Comparison of ENCODE assay signal across 10 mouse cellular contexts in the genomic region with DNA sequence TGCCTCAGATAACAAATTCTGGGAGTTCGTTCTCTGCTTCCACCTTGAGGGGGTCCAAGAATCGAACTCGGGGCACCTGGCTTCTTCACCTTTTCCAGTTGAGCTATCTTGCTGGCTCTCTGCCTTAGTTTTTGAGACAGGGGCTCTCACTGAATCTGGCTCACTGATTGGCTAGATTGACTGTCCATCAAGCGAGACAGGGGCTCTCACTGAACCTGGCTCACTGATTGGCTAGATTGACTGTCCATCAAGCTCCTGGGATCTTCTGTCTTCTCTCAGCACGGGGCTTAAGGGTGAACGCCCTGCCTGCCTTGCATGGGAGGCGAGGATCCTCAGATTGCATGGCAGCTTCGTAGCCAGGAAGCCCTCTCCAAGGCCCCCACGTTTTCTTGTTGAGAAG. TPM values are rescaled to one million over a fixed set of nuclear protein-coding genes. Genes with fewer than 3 reads are reported as not detected.
DNase-seq lines count a peak whose midpoint lies in the region; ATAC-seq and TF ChIP-seq lines count a peak whose summit lies in the region.
"Had no signal": no experiment of that assay in that cellular context is flagged by ENCODE, and none has a peak within 500 bp of the region (broad histone marks: within the 10 kb centered on the region; RNA-seq: fewer than 3 reads in every experiment).

No protein-coding gene starts in this region.

- TF ChIP-seq EP300 in ES-Bruce4 (IDR thresholded peaks at IDR 0.05; ENCODE audit: insufficient read depth, low read depth, low read length) = no peak

- TF ChIP-seq POLR2A in ES-Bruce4 (IDR thresholded peaks at IDR 0.05; ENCODE audit: insufficient read depth, low read length) = no peak

- no peak for ATAC-seq in hindbrain, embryonic 14.5 days (ENCODE audit: low FRiP score)
- no peak for ATAC-seq in hindbrain, embryonic 16.5 days
- ATAC-seq in liver, embryonic 13.5 days (ENCODE audit: low read depth) = no peak
- no peak for ATAC-seq in midbrain, embryonic 13.5 days

- H3K27ac ChIP-seq in hindbrain, embryonic 14.5 days = no peak overlapping the region
- H3K27ac ChIP-seq in hindbrain, embryonic 16.5 days (ENCODE audit: low read depth, low read length) = no peak overlapping the region
- H3K27ac ChIP-seq in ES-Bruce4 (ENCODE audit: insufficient read depth, low read length) = no peak overlapping the region
- no peak overlapping the region for H3K27ac ChIP-seq in liver, embryonic 13.5 days
- no peak overlapping the region for H3K27ac ChIP-seq in midbrain, embryonic 13.5 days
- H3K27ac ChIP-seq: embryonic facial prominence, embryonic 15.5 days; liver, embryonic 15.5 days had no signal

- no peaks in the 10 kb centered on the region for H3K27me3 ChIP-seq in hindbrain, embryonic 14.5 days (ENCODE audit: control insufficient read depth, insufficient read depth, low read length)
- H3K27me3 ChIP-seq in hindbrain, embryonic 16.5 days (replicated peaks; ENCODE audit: control insufficient read depth, insufficient read depth, low read length) = no peaks in the 10 kb centered on the region; the same call in 1 of the 2 replicates
- no peaks in the 10 kb centered on the region for H3K27me3 ChIP-seq in ES-Bruce4 (ENCODE audit: control insufficient read depth, insufficient read depth, low read length, poor library complexity, severe bottlenecking)
- H3K27me3 ChIP-seq in liver, embryonic 13.5 days = no peaks in the 10 kb centered on the region
- H3K27me3 ChIP-seq in midbrain, embryonic 13.5 days = peaks cover 2% of the 10 kb centered on the region; the same call in 1 of the 2 replicates
- H3K27me3 ChIP-seq: embryonic facial prominence, embryonic 15.5 days; liver, embryonic 15.5 days had no signal

- no peak overlapping the region for H3K4me3 ChIP-seq in hindbrain, embryonic 14.5 days (replicated peaks; ENCODE audit: low read length)
- no peak overlapping the region for H3K4me3 ChIP-seq in hindbrain, embryonic 16.5 days (ENCODE audit: low read length)
- H3K4me3 ChIP-seq in ES-Bruce4 (ENCODE audit: low read depth, low read length) = peak overlapping the region; percentile 53
- H3K4me3 ChIP-seq in liver, embryonic 13.5 days (replicated peaks) = no peak overlapping the region
- no peak overlapping the region for H3K4me3 ChIP-seq in midbrain, embryonic 13.5 days (replicated peaks)
- H3K4me3 ChIP-seq: embryonic facial prominence, embryonic 15.5 days; liver, embryonic 15.5 days had no signal

- TF ChIP-seq CTCF in ES-Bruce4 (IDR thresholded peaks at IDR 0.05; ENCODE audit: low read depth, low read length) = no peak

- H3K36me3 ChIP-seq in hindbrain, embryonic 14.5 days (replicated peaks; ENCODE audit: control insufficient read depth, insufficient read depth) = no peaks in the 10 kb centered on the region
- no peaks in the 10 kb centered on the region for H3K36me3 ChIP-seq in hindbrain, embryonic 16.5 days (ENCODE audit: control insufficient read depth, insufficient read depth, low read length)
- no peaks in the 10 kb centered on the region for H3K36me3 ChIP-seq in ES-Bruce4 (ENCODE audit: control insufficient read depth, insufficient read depth, low read length, poor library complexity, severe bottlenecking)
- H3K36me3 ChIP-seq in liver, embryonic 13.5 days = no peaks in the 10 kb centered on the region
- no peaks in the 10 kb centered on the region for H3K36me3 ChIP-seq in midbrain, embryonic 13.5 days
- H3K36me3 ChIP-seq: embryonic facial prominence, embryonic 15.5 days; liver, embryonic 15.5 days had no signal

- H3K4me1 ChIP-seq in hindbrain, embryonic 14.5 days (replicated peaks; ENCODE audit: control insufficient read depth, insufficient read depth, low read length) = peaks cover 8% of the 10 kb centered on the region
- peaks cover 2% of the 10 kb centered on the region; the same call in 1 of the 2 replicates for H3K4me1 ChIP-seq in hindbrain, embryonic 16.5 days (ENCODE audit: control insufficient read depth, insufficient read depth, low read depth, low read length)
- H3K4me1 ChIP-seq in ES-Bruce4 (ENCODE audit: control insufficient read depth, insufficient read depth, low read length) = no peaks in the 10 kb centered on the region
- H3K4me1 ChIP-seq in liver, embryonic 13.5 days (replicated peaks) = no peaks in the 10 kb centered on the region
- H3K4me1 ChIP-seq in midbrain, embryonic 13.5 days (replicated peaks) = peaks cover 29% of the 10 kb centered on the region
- H3K4me1 ChIP-seq: liver, embryonic 15.5 days had no signal

- 57% methylated on average over 9 of the region's 9 CpGs for WGBS in hindbrain, embryonic 14.5 days
- WGBS in hindbrain, embryonic 16.5 days = 58% methylated on average over 9 of the region's 9 CpGs
- 27% methylated on average over 9 of the region's 9 CpGs for WGBS in liver, embryonic 13.5 days (ENCODE audit: insufficient replicate concordance)
- WGBS in midbrain, embryonic 13.5 days = 64% methylated on average over 9 of the region's 9 CpGs

- H3K9me3 ChIP-seq in hindbrain, embryonic 14.5 days (ENCODE audit: control insufficient read depth, low read length) = no peaks in the 10 kb centered on the region
- H3K9me3 ChIP-seq in hindbrain, embryonic 16.5 days (ENCODE audit: control insufficient read depth, low read length) = no peaks in the 10 kb centered on the region
- H3K9me3 ChIP-seq in ES-Bruce4 (replicated peaks; ENCODE audit: control insufficient read depth, insufficient read depth, low read length, poor library complexity, severe bottlenecking) = no peaks in the 10 kb centered on the region
- no peaks in the 10 kb centered on the region for H3K9me3 ChIP-seq in liver, embryonic 13.5 days (replicated peaks)
- no peaks in the 10 kb centered on the region for H3K9me3 ChIP-seq in midbrain, embryonic 13.5 days
- H3K9me3 ChIP-seq: embryonic facial prominence, embryonic 15.5 days; liver, embryonic 15.5 days had no signal

- DNase-seq in hindbrain, embryonic 14.5 days (ENCODE audit: low spot score) = peak; percentile 52
- peak; percentile 8 for DNase-seq in adrenal gland, postnatal 25 days
- DNase-seq in frontal cortex, postnatal 36 days (ENCODE audit: low spot score in 2 of 2) = peak; percentile 6 to 23
- DNase-seq in liver, embryonic 13.5 days = peak; percentile 22
- DNase-seq in thymus, postnatal 14 days = peak; percentile 51

- H3K4me2 ChIP-seq in hindbrain, embryonic 14.5 days (replicated peaks) = no peak overlapping the region
- H3K4me2 ChIP-seq in hindbrain, embryonic 16.5 days (ENCODE audit: low read length) = no peak overlapping the region
- no peak overlapping the region for H3K4me2 ChIP-seq in liver, embryonic 13.5 days
- no peak overlapping the region for H3K4me2 ChIP-seq in midbrain, embryonic 13.5 days (replicated peaks)
- H3K4me2 ChIP-seq: embryonic facial prominence, embryonic 15.5 days; liver, embryonic 15.5 days had no signal

- H3K9ac ChIP-seq in hindbrain, embryonic 14.5 days = no peak overlapping the region
- no peak overlapping the region for H3K9ac ChIP-seq in hindbrain, embryonic 16.5 days (ENCODE audit: low read depth, low read length)
- no peak overlapping the region for H3K9ac ChIP-seq in ES-Bruce4 (ENCODE audit: low read depth, poor library complexity, severe bottlenecking)
- H3K9ac ChIP-seq in liver, embryonic 13.5 days = no peak overlapping the region
- no peak overlapping the region for H3K9ac ChIP-seq in midbrain, embryonic 13.5 days (replicated peaks)
- H3K9ac ChIP-seq: embryonic facial prominence, embryonic 15.5 days; liver, embryonic 15.5 days had no signal

RNA-seq across cellular contexts. Expression of a gene that starts 43.8 kb away (rescaled TPM):
- 2.2 and 2.6 TPM in 2 replicates for polyA plus RNA-seq in hindbrain, embryonic 14.5 days (2014; fragmentation: Nextera tagmentation; extraction: Ambion mirVana)
- 3.0 and 3.3 TPM in 2 replicates for polyA plus RNA-seq in hindbrain, embryonic 16.5 days (2015; fragmentation: Nextera tagmentation; extraction: Ambion mirVana)
- polyA plus RNA-seq in ES-Bruce4 (2011; ENCODE audit: insufficient read depth, insufficient read length, low read depth, missing spikeins) = 0.22 and 0.52 TPM in 2 replicates
- total RNA-seq in adrenal gland, postnatal 25 days (2021) = 0.43 and 0.82 TPM in 2 replicates
- 0.36 and 0.46 TPM in 2 replicates for polyA plus RNA-seq in liver, embryonic 13.5 days (2015; fragmentation: Nextera tagmentation; extraction: Ambion mirVana)
- 2.4 and 2.6 TPM in 2 replicates for polyA plus RNA-seq in midbrain, embryonic 13.5 days (2015; fragmentation: Nextera tagmentation; extraction: Ambion mirVana)

RNA-seq across cellular contexts. Expression of a gene that starts 47.4 kb away (rescaled TPM):
- polyA plus RNA-seq in hindbrain, embryonic 14.5 days (2014; fragmentation: Nextera tagmentation; extraction: Ambion mirVana) = 7.9 and 10.0 TPM in 2 replicates
- polyA plus RNA-seq in hindbrain, embryonic 16.5 days (2015; fragmentation: Nextera tagmentation; extraction: Ambion mirVana) = 8.1 and 12.1 TPM in 2 replicates
- polyA plus RNA-seq in ES-Bruce4 (2011; ENCODE audit: insufficient read depth, insufficient read length, low read depth, missing spikeins) = 1.3 and 3.2 TPM in 2 replicates
- total RNA-seq in adrenal gland, postnatal 25 days (2021) = 2.2 and 3.8 TPM in 2 replicates
- polyA plus RNA-seq in liver, embryonic 13.5 days (2015; fragmentation: Nextera tagmentation; extraction: Ambion mirVana) = 0.13 and 0.23 TPM in 2 replicates
- polyA plus RNA-seq in midbrain, embryonic 13.5 days (2015; fragmentation: Nextera tagmentation; extraction: Ambion mirVana) = 4.4 TPM in 2 replicates
- polyA plus RNA-seq: liver, embryonic 15.5 days had no signal

RNA-seq across cellular contexts. Expression of a gene that starts 54.3 kb away (rescaled TPM):
- polyA plus RNA-seq in hindbrain, embryonic 14.5 days (2014; fragmentation: Nextera tagmentation; extraction: Ambion mirVana) = 40.0 and 44.4 TPM in 2 replicates
- 40.6 and 42.6 TPM in 2 replicates for polyA plus RNA-seq in hindbrain, embryonic 16.5 days (2015; fragmentation: Nextera tagmentation; extraction: Ambion mirVana)
- 10.7 and 11.8 TPM in 2 replicates for polyA plus RNA-seq in ES-Bruce4 (2011; ENCODE audit: insufficient read depth, insufficient read length, low read depth, missing spikeins)
- 15.4 and 16.1 TPM in 2 replicates for total RNA-seq in adrenal gland, postnatal 25 days (2021)
- polyA plus RNA-seq in liver, embryonic 13.5 days (2015; fragmentation: Nextera tagmentation; extraction: Ambion mirVana) = 12.1 and 12.9 TPM in 2 replicates
- polyA plus RNA-seq in midbrain, embryonic 13.5 days (2015; fragmentation: Nextera tagmentation; extraction: Ambion mirVana) = 44.2 and 47.8 TPM in 2 replicates
